Mouse (Mus musculus) forebrain, embryonic 16.5 days (tissue): ENCODE data around the gene Dpf3. TPM values are rescaled to one million over a fixed set of nuclear protein-coding genes. Genes with fewer than 3 reads are reported as not detected.

Source experiments
- ATAC-seq: fragments of 200-750 bp; cut with Nextera tagmentation; 2 replicates; pipeline ENCODE4 v1.8.0; 2017; ENCODE audit warnings: mild to moderate bottlenecking, moderate library complexity
- H3K27ac ChIP-seq: fragments of 300-500 bp; sonication (generic); 2 replicates; pipeline ENCODE4 v1.5.1; 2014; ENCODE audit warnings: low read length, control low read depth
- H3K27me3 ChIP-seq: fragments of 300-500 bp; sonication (generic); replicated peaks from 2 replicates; pipeline ENCODE4 v1.6.1; 2014; ENCODE audit warnings: low read length; ENCODE audit not compliant: control insufficient read depth, insufficient read depth
- H3K36me3 ChIP-seq: fragments of 300-500 bp; sonication (generic); 2 replicates; pipeline ENCODE4 v1.6.1; 2014; ENCODE audit not compliant: control insufficient read depth, insufficient read depth
- H3K4me1 ChIP-seq: fragments of 300-500 bp; sonication (generic); replicated peaks from 2 replicates; pipeline ENCODE4 v1.6.1; 2014; ENCODE audit warnings: low read length; ENCODE audit not compliant: control insufficient read depth, insufficient read depth
- H3K4me2 ChIP-seq: fragments of 300-500 bp; sonication (generic); 2 replicates; pipeline ENCODE4 v1.6.1; 2014; ENCODE audit warnings: mild to moderate bottlenecking, low read length, control low read depth
- H3K4me3 ChIP-seq: fragments of 300-500 bp; sonication (generic); replicated peaks from 2 replicates; pipeline ENCODE4 v1.5.1; 2014; ENCODE audit warnings: mild to moderate bottlenecking, low read length, control low read depth
- H3K9ac ChIP-seq: fragments of 300-500 bp; sonication (generic); replicated peaks from 2 replicates; pipeline ENCODE4 v1.6.1; 2014; ENCODE audit warnings: low read depth, low read length, control low read depth
- H3K9me3 ChIP-seq: fragments of 300-500 bp; sonication (generic); 2 replicates; pipeline ENCODE4 v1.6.1; 2016; ENCODE audit warnings: low read length; ENCODE audit not compliant: control insufficient read depth
- WGBS: fragments of 180-500 bp; shearing (Covaris S2); extraction: QIAGEN DNeasy Blood & Tissue Kit; methylation state at CpG from one replicate; pipeline ENCODE4 v1.1.7; 2014; 5-methylcytosine and 5-hydroxymethylcytosine counted together
- polyA plus RNA-seq: library from polyadenylated mRNA; unstranded; fragments of >200 nt; fragmentation: Nextera tagmentation; extraction: Ambion mirVana; gene quantifications from 2 replicates; pipeline ENCODE4 v1.2.1, GENCODE M21; 2015

Dpf3 gene
- polyA plus RNA-seq, 1 experiment from 2014 or later, result 10.3 TPM

GRCm38 (mm10) chr12:83492808-83493207, 5.3 kb upstream of the Dpf3 start:
- no peak for ATAC-seq
- no peaks in the 10 kb centered on the region for H3K36me3 ChIP-seq
- WGBS, result 88% methylated on average over 3 of the region's 3 CpGs
- no peak overlapping the region for H3K9ac ChIP-seq
- peaks cover 14% of the 10 kb centered on the region for H3K4me1 ChIP-seq
- no peaks in the 10 kb centered on the region for H3K27me3 ChIP-seq
- peaks cover 3% of the 10 kb centered on the region; the same call in 1 of the 2 replicates for H3K9me3 ChIP-seq
- H3K4me2 ChIP-seq, result no peak overlapping the region
- H3K4me3 ChIP-seq, result no peak overlapping the region
- H3K27ac ChIP-seq, result no peak overlapping the region

GRCm38 (mm10) chr12:83491609-83492008, 4.1 kb upstream of the Dpf3 start:
- no peak for ATAC-seq
- WGBS, result 79% methylated on average over 1 of the region's 1 CpGs
- H3K36me3 ChIP-seq, result no peaks in the 10 kb centered on the region

GRCm38 (mm10) chr12:83489748-83490147, 2.2 kb upstream of the Dpf3 start:
- 29% methylated on average over 2 of the region's 2 CpGs for WGBS
- Histone ChIP-seq H3K36me3 (no peaks in the 10 kb centered on the region), H3K9ac (no peak overlapping the region), H3K27me3 (no peaks in the 10 kb centered on the region), H3K9me3 (peaks cover 3% of the 10 kb centered on the region; the same call in 1 of the 2 replicates), H3K4me1 (peaks cover 23% of the 10 kb centered on the region), H3K4me2 (no peak overlapping the region), H3K4me3 (no peak overlapping the region), H3K27ac (no peak overlapping the region)
- ATAC-seq, result no peak

More at GRCm38 (mm10) chr12:83491609-83492008, 4.1 kb upstream of the Dpf3 start:
- peaks cover 15% of the 10 kb centered on the region for H3K4me1 ChIP-seq
- no peaks in the 10 kb centered on the region for H3K27me3 ChIP-seq
- no peak overlapping the region for H3K4me2 ChIP-seq
- no peak overlapping the region for H3K27ac ChIP-seq
- no peak overlapping the region for H3K4me3 ChIP-seq
- no peak overlapping the region for H3K9ac ChIP-seq
- peaks cover 3% of the 10 kb centered on the region; the same call in 1 of the 2 replicates for H3K9me3 ChIP-seq

GRCm38 (mm10) chr12:83488211-83488941, 860 bp upstream of the Dpf3 start:
- no peak overlapping the region for H3K9ac ChIP-seq
- under 1% methylated on average over 29 of the region's 29 CpGs for WGBS

GRCm38 (mm10) chr12:83486671-83487461, 650 bp downstream of the Dpf3 start:
- Histone ChIP-seq H3K36me3 (no peaks in the 10 kb centered on the region), H3K4me2 (peak overlapping the region; percentile 99), H3K4me3 (peak overlapping the region; percentile 78), H3K27ac (peak overlapping the region; percentile 77), H3K27me3 (no peaks in the 10 kb centered on the region), H3K9me3 (peaks cover 3% of the 10 kb centered on the region; the same call in 1 of the 2 replicates), H3K9ac (peak overlapping the region; percentile 66), H3K4me1 (peaks cover 28% of the 10 kb centered on the region)
- under 1% methylated on average over 73 of the region's 73 CpGs for WGBS
- ATAC-seq, result peak; percentile 53

More at GRCm38 (mm10) chr12:83488211-83488941, 860 bp upstream of the Dpf3 start:
- H3K27ac ChIP-seq, result no peak overlapping the region
- peak overlapping the region; percentile 99 for H3K4me2 ChIP-seq
- peaks cover 3% of the 10 kb centered on the region; the same call in 1 of the 2 replicates for H3K9me3 ChIP-seq
- H3K27me3 ChIP-seq, result no peaks in the 10 kb centered on the region
- H3K4me1 ChIP-seq, result peaks cover 28% of the 10 kb centered on the region
- no peaks in the 10 kb centered on the region for H3K36me3 ChIP-seq
- ATAC-seq, result no peak
- peak overlapping the region; percentile 78 for H3K4me3 ChIP-seq

- 0 out of 2 replicates have a peak, but pooled peaks have one; percentile 15 for ATAC-seq
Observed at GRCm38 (mm10) chr12:83485911-83486670, 1.4 kb downstream of the Dpf3 start.

GRCm38 (mm10) chr12:83484855-83485745, 2.4 kb downstream of the Dpf3 start:
- H3K4me1 ChIP-seq, result peaks cover 28% of the 10 kb centered on the region
- H3K4me3 ChIP-seq, result peak overlapping the region; percentile 78
- no peaks in the 10 kb centered on the region for H3K9me3 ChIP-seq
- peak overlapping the region; percentile 66 for H3K9ac ChIP-seq
- no peaks in the 10 kb centered on the region for H3K27me3 ChIP-seq
- WGBS, result under 1% methylated on average over 24 of the region's 24 CpGs
- no peak for ATAC-seq
- H3K4me2 ChIP-seq, result peak overlapping the region; percentile 99
- H3K36me3 ChIP-seq, result no peaks in the 10 kb centered on the region
- H3K27ac ChIP-seq, result no peak overlapping the region

More at GRCm38 (mm10) chr12:83485911-83486670, 1.4 kb downstream of the Dpf3 start:
- peak overlapping the region; percentile 66 for H3K9ac ChIP-seq
- H3K36me3 ChIP-seq, result no peaks in the 10 kb centered on the region
- H3K9me3 ChIP-seq, result no peaks in the 10 kb centered on the region
- H3K27ac ChIP-seq, result peak overlapping the region; percentile 32
- peak overlapping the region; percentile 78 for H3K4me3 ChIP-seq
- WGBS, result under 1% methylated on average over 53 of the region's 53 CpGs
- H3K27me3 ChIP-seq, result no peaks in the 10 kb centered on the region
- H3K4me1 ChIP-seq, result peaks cover 28% of the 10 kb centered on the region
- H3K4me2 ChIP-seq, result peak overlapping the region; percentile 99

GRCm38 (mm10) chr12:83483653-83484052, 3.9 kb downstream of the Dpf3 start:
- no peak for ATAC-seq
- no peaks in the 10 kb centered on the region for H3K27me3 ChIP-seq
- WGBS, result 73% methylated on average over 5 of the region's 5 CpGs

More at GRCm38 (mm10) chr12:83483653-83484052, 3.9 kb downstream of the Dpf3 start:
- Histone ChIP-seq H3K4me3 (no peak overlapping the region), H3K27ac (no peak overlapping the region), H3K4me1 (peaks cover 23% of the 10 kb centered on the region), H3K36me3 (no peaks in the 10 kb centered on the region), H3K9me3 (no peaks in the 10 kb centered on the region), H3K4me2 (no peak overlapping the region), H3K9ac (no peak overlapping the region)
